Mouse (Mus musculus) testis, adult 2 months (tissue): Measurements from ENCODE around the gene Casp9. TPM values are rescaled to one million over a fixed set of nuclear protein-coding genes. Genes with fewer than 3 reads are reported as not detected.

Experiments
- H3K27ac ChIP-seq: fragments of 200-500 bp; 2 replicates; pipeline ENCODE4 v1.5.1; 2012; ENCODE audit warnings: low read depth, low read length; ENCODE audit not compliant: control insufficient read depth, insufficient read depth
- H3K27me3 ChIP-seq: fragments of 200-500 bp; 2 replicates; pipeline ENCODE4 v1.6.1; 2012; ENCODE audit warnings: mild to moderate bottlenecking, low read length, moderate library complexity; ENCODE audit not compliant: control insufficient read depth, insufficient read depth
- H3K36me3 ChIP-seq: fragments of 200-500 bp; 2 replicates; pipeline ENCODE4 v1.6.1; 2012; ENCODE audit warnings: mild to moderate bottlenecking, low read length; ENCODE audit not compliant: control insufficient read depth, insufficient read depth
- H3K4me1 ChIP-seq: fragments of 200-500 bp; 2 replicates; pipeline ENCODE4 v1.6.1; 2012; ENCODE audit warnings: low read length; ENCODE audit not compliant: control insufficient read depth, insufficient read depth
- H3K4me3 ChIP-seq: fragments of 200-500 bp; 2 replicates; pipeline ENCODE4 v1.5.1; 2012; ENCODE audit warnings: low read depth, mild to moderate bottlenecking, low read length, moderate library complexity, mixed read lengths; ENCODE audit not compliant: control insufficient read depth
- CTCF ChIP-seq: fragments of 200-500 bp; IDR thresholded peaks from 2 replicates; pipeline ENCODE4 v1.5.1; 2012; ENCODE audit warnings: low read depth, mild to moderate bottlenecking, inconsistent platforms, low read length, moderate library complexity; ENCODE audit not compliant: control insufficient read depth, insufficient read depth, insufficient replicate concordance
- POLR2A ChIP-seq: fragments of 200-500 bp; IDR thresholded peaks from 2 replicates; pipeline ENCODE4 v1.6.1; 2012; ENCODE audit warnings: low read depth, mild to moderate bottlenecking, inconsistent platforms, low read length, moderate library complexity; ENCODE audit not compliant: control insufficient read depth
- polyA plus RNA-seq: library from polyadenylated mRNA; depleted of rRNA; stranded (reverse); fragments of >200 nt; gene quantifications from 2 replicates; pipeline ENCODE4 v1.2.3, GENCODE M21; 2012

Casp9 gene
- polyA plus RNA-seq, 1 experiment, result 7.8 TPM

GRCm38 (mm10) chr4:141830381-141830780, 37.0 kb downstream of the Casp9 start:
- peaks cover 7% of the 10 kb centered on the region for H3K4me1 ChIP-seq
- H3K4me3 ChIP-seq, result no peak overlapping the region
- no peak overlapping the region for H3K27ac ChIP-seq
- TF ChIP-seq POLR2A (no peak), CTCF (no peak)
- no peaks in the 10 kb centered on the region for H3K27me3 ChIP-seq
- H3K36me3 ChIP-seq, result no peaks in the 10 kb centered on the region

DNA sequence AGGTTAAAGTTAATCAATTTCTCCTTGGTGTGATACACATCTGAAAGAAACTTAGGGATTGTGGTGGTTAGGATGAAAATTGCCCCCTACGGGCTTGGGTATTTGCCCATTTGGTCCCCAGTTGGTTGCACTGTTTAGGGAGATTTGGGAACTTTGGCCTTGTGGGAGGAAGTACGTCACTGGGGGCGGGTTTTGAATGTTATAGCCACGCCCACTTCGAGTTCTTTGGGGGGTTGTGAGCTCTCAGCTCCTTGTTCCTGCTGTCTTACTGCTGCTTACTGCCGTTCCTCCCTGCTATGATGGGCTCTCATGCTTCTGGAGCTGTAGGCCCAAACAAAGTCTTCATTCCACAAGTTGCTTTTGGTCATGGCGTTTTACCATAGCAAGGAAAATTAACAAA, 37.9 kb downstream of the Casp9 start:
- TF ChIP-seq POLR2A, result no peak
- TF ChIP-seq CTCF, result no peak
- peaks cover 7% of the 10 kb centered on the region for H3K4me1 ChIP-seq
- H3K4me3 ChIP-seq, result peak overlapping the region; percentile 58; the same call in 1 of the 2 replicates

DNA sequence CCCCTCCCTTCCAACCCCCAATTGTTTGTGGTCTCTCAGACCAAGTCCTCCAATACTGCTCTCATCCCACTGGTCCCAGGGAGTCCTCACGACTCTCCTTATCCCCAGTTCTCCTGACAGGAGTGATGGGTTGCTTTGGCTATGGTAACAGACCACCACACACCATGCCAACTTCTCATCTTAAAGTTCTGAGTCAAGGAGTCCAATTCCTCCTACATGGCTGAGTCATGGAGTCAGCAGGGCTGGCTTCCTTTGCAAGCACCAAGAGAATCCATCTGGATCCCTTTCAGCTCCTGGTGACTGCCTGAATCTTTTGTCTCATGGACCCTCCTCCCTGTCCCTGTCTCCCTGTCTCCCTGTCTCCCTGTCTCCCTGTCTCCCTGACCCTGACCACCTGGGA, 40.5 kb downstream of the Casp9 start:
- TF ChIP-seq POLR2A (no peak), CTCF (no peak)
- Histone ChIP-seq H3K27me3 (no peaks in the 10 kb centered on the region), H3K4me1 (peaks cover 7% of the 10 kb centered on the region), H3K4me3 (no peak overlapping the region), H3K27ac (no peak overlapping the region), H3K36me3 (no peaks in the 10 kb centered on the region)

More for the DNA sequence above, 37.9 kb downstream of the Casp9 start:
- Histone ChIP-seq H3K36me3 (no peaks in the 10 kb centered on the region), H3K27ac (no peak overlapping the region), H3K27me3 (no peaks in the 10 kb centered on the region)

GRCm38 (mm10) chr4:141834536-141835095, 41.2 kb downstream of the Casp9 start:
- H3K27me3 ChIP-seq, result no peaks in the 10 kb centered on the region
- H3K27ac ChIP-seq, result no peak overlapping the region
- H3K36me3 ChIP-seq, result no peaks in the 10 kb centered on the region
- TF ChIP-seq POLR2A (no peak), CTCF (no peak)
- no peak overlapping the region; the same call in 1 of the 2 replicates for H3K4me3 ChIP-seq
- H3K4me1 ChIP-seq, result peaks cover 7% of the 10 kb centered on the region

- no peak for TF ChIP-seq POLR2A
- no peak for TF ChIP-seq CTCF
Measured at GRCm38 (mm10) chr4:141845999-141846398, 52.6 kb downstream of the Casp9 start, which contains the start of gene Ctrc. Gene Ctrc (minus strand): TSS chr4:141846359.

GRCm38 (mm10) chr4:141853437-141853836, 60.0 kb downstream of the Casp9 start:
- peak overlapping the region; percentile 29; the same call in 1 of the 2 replicates for H3K4me3 ChIP-seq
- no peaks in the 10 kb centered on the region for H3K36me3 ChIP-seq
- H3K27ac ChIP-seq, result no peak overlapping the region
- TF ChIP-seq POLR2A, result no peak
- peak; percentile 43; the same call in 1 of the 2 replicates for TF ChIP-seq CTCF
- H3K4me1 ChIP-seq, result peaks cover 15% of the 10 kb centered on the region
- no peaks in the 10 kb centered on the region for H3K27me3 ChIP-seq

More at GRCm38 (mm10) chr4:141845999-141846398, 52.6 kb downstream of the Casp9 start, which contains the start of gene Ctrc:
- Histone ChIP-seq H3K27me3 (no peaks in the 10 kb centered on the region), H3K4me1 (no peaks in the 10 kb centered on the region; the same call in 1 of the 2 replicates), H3K4me3 (no peak within 1 kb of the TSS), H3K36me3 (no peaks in the 10 kb centered on the region), H3K27ac (no peak within 1 kb of the TSS)

GRCm38 (mm10) chr4:141857422-141857930, 64.1 kb downstream of the Casp9 start:
- TF ChIP-seq POLR2A (no peak), CTCF (peak; percentile 98)
- Histone ChIP-seq H3K4me3 (peak overlapping the region; percentile 48), H3K36me3 (no peaks in the 10 kb centered on the region), H3K27ac (no peak overlapping the region), H3K27me3 (no peaks in the 10 kb centered on the region), H3K4me1 (peaks cover 15% of the 10 kb centered on the region)
